Mouse (Mus musculus): ENCODE measurements around the gene Tmem184b. TPM values are rescaled to one million over a fixed set of nuclear protein-coding genes. Genes with fewer than 3 reads are reported as not detected.

Gene Tmem184b
- total and polyA plus RNA-seq, 3 experiments, result 7.1 to 42.7 (median 21.1) TPM

- peaks cover 9 to 54% of the 10 kb centered on the region in 2 experiments for H3K36me3 ChIP-seq (replicated peaks in 1 of 2; ENCODE audit: control insufficient read depth in 1 of 2, insufficient read depth in 1 of 2, low read length in 1 of 2)
- no peak overlapping the region for H3K9ac ChIP-seq (ENCODE audit: insufficient read depth, low read depth)
- dilution Hi-C loops (cut with MboI; ENCODE audit: extremely low pct_ligation_motif_present, extremely low pct_unique_long_range_greater_than_20kb, low sequenced_read_pairs), result no loop called here
- peaks cover 0 to 5% of the 10 kb centered on the region in 2 experiments; a peak in 1 of 4 replicates for H3K4me1 ChIP-seq (ENCODE audit: control insufficient read depth in 1 of 2, insufficient read depth in 2 of 2)
- no peak overlapping the region for H3K4me2 ChIP-seq (ENCODE audit: insufficient read depth, low read depth, poor library complexity, severe bottlenecking)
- H3K4me3 ChIP-seq (replicated peaks in 1 of 3; ENCODE audit: low read depth in 2 of 3, low read length in 2 of 3, poor library complexity in 1 of 3), result no peak overlapping the region
- DNase-seq (ENCODE audit: extremely low read depth), result no peak
- no peak for TF ChIP-seq NRF1 (IDR thresholded peaks at IDR 0.05; ENCODE audit: low read depth, low read length)
- in situ Hi-C loops (cut with MboI; ENCODE audit: low pct_ligation_motif_present, low pct_unique_long_range_greater_than_20kb, low sequenced_read_pairs), result no loop called here
- H3K9me3 ChIP-seq (replicated peaks; ENCODE audit: low read length), result no peaks in the 10 kb centered on the region
- no peak overlapping the region for H3K27ac ChIP-seq (ENCODE audit: insufficient read depth, low read depth)
- H3K27me3 ChIP-seq (replicated peaks), result peaks cover 23% of the 10 kb centered on the region
- no peaks in the 10 kb centered on the region for H3K79me2 ChIP-seq (replicated peaks; ENCODE audit: control insufficient read depth, extremely low read depth, insufficient read depth, poor library complexity, severe bottlenecking)
These were observed 34.3 kb upstream of the Tmem184b start for GRCm38 (mm10) chr15:79437541-79438208.

GRCm38 (mm10) chr15:79436481-79436921 is 33.1 kb upstream of the Tmem184b start:
- Histone ChIP-seq H3K4me1 (ENCODE audit: control insufficient read depth in 1 of 2, insufficient read depth in 2 of 2) (no peaks in the 10 kb centered on the region; a peak in 1 of 4 replicates), H3K9ac (ENCODE audit: insufficient read depth, low read depth) (no peak overlapping the region), H3K36me3 (replicated peaks in 1 of 2; ENCODE audit: control insufficient read depth in 1 of 2, insufficient read depth in 1 of 2, low read length in 1 of 2) (peaks cover 11 to 61% of the 10 kb centered on the region in 2 experiments), H3K4me3 (replicated peaks in 1 of 3; ENCODE audit: low read depth in 2 of 3, low read length in 2 of 3, poor library complexity in 1 of 3) (no peak overlapping the region), H3K79me2 (replicated peaks; ENCODE audit: control insufficient read depth, extremely low read depth, insufficient read depth, poor library complexity, severe bottlenecking) (no peaks in the 10 kb centered on the region), H3K27me3 (replicated peaks) (peaks cover 14% of the 10 kb centered on the region), H3K9me3 (replicated peaks; ENCODE audit: low read length) (no peaks in the 10 kb centered on the region), H3K4me2 (ENCODE audit: insufficient read depth, low read depth, poor library complexity, severe bottlenecking) (no peak overlapping the region), H3K27ac (ENCODE audit: insufficient read depth, low read depth) (no peak overlapping the region)
- DNase-seq (ENCODE audit: extremely low read depth), result no peak
- TF ChIP-seq CHD2 (IDR thresholded peaks at IDR 0.05; ENCODE audit: low read length) (no peak), MAZ (IDR thresholded peaks at IDR 0.05; ENCODE audit: low read depth, low read length) (no peak), MAFK (IDR thresholded peaks at IDR 0.05; ENCODE audit: insufficient replicate concordance, low read length) (no peak), HCFC1 (IDR thresholded peaks at IDR 0.05; ENCODE audit: low read depth, low read length) (no peak), MYC (IDR thresholded peaks at IDR 0.05; ENCODE audit: low read depth, low read length) (no peak), E2F4 (IDR thresholded peaks at IDR 0.05; ENCODE audit: insufficient replicate concordance, low read depth, low read length) (no peak), ELF1 (IDR thresholded peaks at IDR 0.05; ENCODE audit: low read depth, low read length) (no peak), GABPA (IDR thresholded peaks at IDR 0.05; ENCODE audit: insufficient replicate concordance, low read depth, low read length) (no peak), USF1 (IDR thresholded peaks at IDR 0.05; ENCODE audit: low read depth, low read length) (no peak), MXI1 (IDR thresholded peaks at IDR 0.05; ENCODE audit: low read depth, low read length) (no peak), MAX (IDR thresholded peaks at IDR 0.05; ENCODE audit: low read length) (no peak), ETS1 (conservative IDR thresholded peaks at IDR 0.05; ENCODE audit: low read depth, low read length) (no peak), MEF2A (IDR thresholded peaks at IDR 0.05; ENCODE audit: borderline replicate concordance, low read depth, low read length) (no peak), ZNF384 (IDR thresholded peaks at IDR 0.05; ENCODE audit: low read depth, low read length) (no peak), ZMIZ1 (IDR thresholded peaks at IDR 0.05; ENCODE audit: low read depth, low read length) (no peak), JUND (conservative IDR thresholded peaks at IDR 0.05; ENCODE audit: low read depth, low read length) (no peak), TBP (conservative IDR thresholded peaks at IDR 0.05; ENCODE audit: low read depth, low read length) (no peak)
- in situ Hi-C loops (cut with MboI; ENCODE audit: low pct_ligation_motif_present, low pct_unique_long_range_greater_than_20kb, low sequenced_read_pairs), result no loop called here
- dilution Hi-C loops (cut with MboI; ENCODE audit: extremely low pct_ligation_motif_present, extremely low pct_unique_long_range_greater_than_20kb, low sequenced_read_pairs), result no loop called here
